Mouse (Mus musculus): ENCODE results near the gene Dbx1. TPM values are rescaled to one million over a fixed set of nuclear protein-coding genes. Genes with fewer than 3 reads are reported as not detected.

Gene Dbx1
- polyA plus RNA-seq, 1 experiment from 2014 or later: not detected

DNA sequence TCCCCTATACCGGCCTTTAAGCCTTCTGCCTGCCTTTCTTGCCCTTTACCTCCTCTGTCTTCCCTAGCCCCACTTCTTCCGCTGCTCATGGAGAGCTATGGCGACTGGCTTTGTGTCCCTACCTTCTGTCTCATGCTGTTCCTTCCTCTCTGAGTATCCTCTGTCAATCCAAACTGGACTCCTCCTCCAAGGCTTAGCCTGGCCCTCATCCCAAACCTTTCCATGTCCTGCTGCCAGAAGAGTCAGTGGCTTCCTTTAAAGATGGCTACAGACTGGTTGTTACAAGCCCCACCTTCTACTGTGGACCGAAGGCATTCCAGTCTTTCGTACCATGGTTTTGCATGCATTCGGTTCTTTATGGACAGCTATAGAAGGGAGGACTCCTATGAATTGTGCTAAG, 53.5 kb downstream of the Dbx1 start:
- Histone ChIP-seq H3K9ac (no peak overlapping the region), H3K4me1 (no peaks in the 10 kb centered on the region), H3K9me3 (no peaks in the 10 kb centered on the region), H3K36me3 (peaks cover 99% of the 10 kb centered on the region), H3K27ac (replicated peaks) (no peak overlapping the region), H3K27me3 (replicated peaks) (no peaks in the 10 kb centered on the region), H3K4me3 (no peak overlapping the region), H3K4me2 (no peak overlapping the region)
- no peak for ATAC-seq (ENCODE audit: extremely low read depth, insufficient number of reproducible peaks, low FRiP score, low TSS enrichment)
- 84% methylated on average over 6 of the region's 6 CpGs for WGBS

DNA sequence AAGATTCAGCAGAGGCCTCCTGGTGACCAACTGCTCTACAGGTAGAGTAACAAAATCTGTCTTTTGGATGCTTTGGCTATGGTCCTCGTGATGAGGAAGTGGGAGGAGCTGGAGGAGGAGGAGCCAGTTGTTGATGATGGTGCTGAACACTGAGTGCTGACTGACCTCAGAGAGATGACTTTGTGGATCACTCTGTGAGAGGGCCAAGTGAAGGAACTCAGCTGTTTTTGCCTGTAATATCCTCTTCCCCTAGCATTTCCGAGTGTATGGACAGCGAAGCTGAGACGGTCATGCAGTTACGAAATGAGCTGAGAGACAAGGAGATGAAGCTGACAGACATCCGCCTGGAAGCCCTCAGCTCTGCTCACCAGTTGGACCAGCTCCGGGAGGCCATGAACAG, 54.1 kb downstream of the Dbx1 start:
- ATAC-seq (ENCODE audit: extremely low read depth, insufficient number of reproducible peaks, low FRiP score, low TSS enrichment): no peak
- Histone ChIP-seq H3K36me3 (peaks cover 99% of the 10 kb centered on the region), H3K27ac (replicated peaks) (no peak overlapping the region), H3K9ac (no peak overlapping the region), H3K4me3 (no peak overlapping the region), H3K4me2 (no peak overlapping the region), H3K27me3 (replicated peaks) (no peaks in the 10 kb centered on the region), H3K4me1 (no peaks in the 10 kb centered on the region), H3K9me3 (no peaks in the 10 kb centered on the region)
- WGBS: 72% methylated on average over 7 of the region's 7 CpGs

DNA sequence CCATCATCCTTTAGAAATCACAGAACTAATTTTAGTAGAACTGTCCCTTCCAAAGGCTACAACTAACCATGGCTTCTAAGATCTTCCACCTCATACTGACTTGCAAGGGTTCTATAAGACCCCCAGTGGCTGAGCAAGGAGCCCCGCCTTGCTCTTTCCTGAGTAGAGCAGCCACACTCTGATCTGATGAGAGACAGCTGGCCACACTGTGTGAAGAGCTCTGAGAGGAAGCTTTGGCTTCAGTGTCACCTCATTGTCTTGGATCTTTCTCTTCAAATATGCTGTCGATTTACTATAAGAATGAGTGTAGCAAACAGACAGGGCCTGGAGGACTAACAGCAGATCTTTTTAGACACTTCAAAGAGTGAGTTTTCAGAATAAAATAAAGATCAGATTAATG, 54.7 kb downstream of the Dbx1 start:
- H3K4me1 ChIP-seq: no peaks in the 10 kb centered on the region
- WGBS: 76% methylated on average over 2 of the region's 2 CpGs
- ATAC-seq (ENCODE audit: extremely low read depth, insufficient number of reproducible peaks, low FRiP score, low TSS enrichment): no peak
- H3K9me3 ChIP-seq: no peaks in the 10 kb centered on the region
- no peak overlapping the region for H3K9ac ChIP-seq
- no peaks in the 10 kb centered on the region for H3K27me3 ChIP-seq (replicated peaks)
- no peak overlapping the region for H3K4me2 ChIP-seq
- H3K36me3 ChIP-seq: peaks cover 99% of the 10 kb centered on the region
- H3K4me3 ChIP-seq: no peak overlapping the region
- no peak overlapping the region for H3K27ac ChIP-seq (replicated peaks)

Other genes starting within 250 kb of the Dbx1 start
- 16.3 and 17.3 TPM in 2 replicates for gene Htatip2, start 122.3 kb upstream of the Dbx1 start, polyA plus RNA-seq (2015; fragmentation: Nextera tagmentation; extraction: Ambion mirVana)
- gene Prmt3, start 141.5 kb upstream of the Dbx1 start, polyA plus RNA-seq (2015; fragmentation: Nextera tagmentation; extraction: Ambion mirVana): 46.0 and 47.7 TPM in 2 replicates